Mouse (Mus musculus) embryonic stem cell, embryonic (primary cell): ENCODE measurements at regions not wholly inside any gene's neighbourhood (a gene's known extent, or its start where the extent isn't known, plus 50 kb on each side); places are given as distances from the start of the nearest gene placed in this dataset.

Experiments used
- CTCF ChIA-PET, 4 experiments: fragments of 300-600 bp in 2 of 4; fragments of 350-600 bp in 2 of 4; sonication (Branson Sonifier 250); formaldehyde crosslinking; loops; one replicate each; lab custom pipeline; 2022; ENCODE audit warnings: inconsistent platforms in 2 of 4; lab: Charles Lee
- POLR2A ChIA-PET, 4 experiments: fragments of 300-600 bp in 2 of 4; fragments of 350-600 bp in 2 of 4; sonication (Branson Sonifier 250); formaldehyde crosslinking; loops; one replicate each; lab custom pipeline; 2022; ENCODE audit warnings: antibody characterized with exemption in 4 of 4, inconsistent platforms in 1 of 4; lab: Charles Lee

DNA sequence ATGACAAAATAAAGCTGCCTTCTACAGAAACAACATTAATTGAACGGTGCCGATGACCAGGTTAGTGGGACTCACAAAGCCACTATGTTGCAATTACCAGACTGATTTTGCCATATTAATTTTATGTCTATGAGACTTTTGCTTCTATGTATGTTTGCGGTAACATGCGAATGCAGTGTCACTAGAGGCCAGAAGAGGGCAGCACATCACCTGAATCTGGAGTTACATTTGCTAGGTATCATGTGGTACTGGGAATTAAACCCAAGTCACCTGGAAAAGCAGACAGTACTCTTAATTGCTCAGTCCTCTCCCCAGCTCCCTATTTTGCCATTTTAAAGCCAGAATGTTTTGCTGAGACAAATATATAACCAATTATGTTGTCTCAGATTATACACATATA, 149.6 kb upstream of the Rfx3 start:
- POLR2A ChIA-PET = no interaction called here
- CTCF ChIA-PET = interaction anchor here in 2 of 4 experiments (0.6 to 1.5 kb wide), 3 partner anchors 98 to 598 kb away, joined by 4 to 7 read pairs (median 5); no protein-coding TSS in a partner anchor

DNA sequence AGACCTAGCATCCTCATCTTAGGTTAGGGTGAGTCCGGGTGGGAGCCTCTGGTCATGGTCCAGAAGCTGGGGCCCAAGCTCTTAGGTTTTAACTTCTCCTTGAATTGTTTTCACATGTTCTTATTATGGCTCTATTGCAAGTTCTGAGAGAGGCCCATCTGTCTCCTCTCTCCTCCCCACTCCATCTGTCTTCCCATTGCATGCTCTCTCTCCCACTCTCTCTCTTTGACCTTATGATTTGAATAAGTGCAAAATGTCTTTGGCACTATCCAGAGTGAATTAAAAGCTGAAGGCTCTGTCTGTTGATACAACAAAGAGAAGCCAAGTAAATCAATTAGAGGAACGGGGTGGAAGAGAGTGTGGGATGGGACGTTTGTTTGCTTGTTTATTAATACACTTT, 146.2 kb upstream of the Rfx3 start:
- POLR2A ChIA-PET = interaction anchor here in 1 of 4 experiments (0.8 to 1.2 kb wide), 4 partner anchors 8 to 611 kb away, joined by 3 to 4 read pairs (median 3); no protein-coding TSS in a partner anchor
- CTCF ChIA-PET = interaction anchor here in 2 of 4 experiments (0.6 to 0.7 kb wide), 2 partner anchors 24 to 946 kb away, joined by 3 read pairs; no protein-coding TSS in a partner anchor

DNA sequence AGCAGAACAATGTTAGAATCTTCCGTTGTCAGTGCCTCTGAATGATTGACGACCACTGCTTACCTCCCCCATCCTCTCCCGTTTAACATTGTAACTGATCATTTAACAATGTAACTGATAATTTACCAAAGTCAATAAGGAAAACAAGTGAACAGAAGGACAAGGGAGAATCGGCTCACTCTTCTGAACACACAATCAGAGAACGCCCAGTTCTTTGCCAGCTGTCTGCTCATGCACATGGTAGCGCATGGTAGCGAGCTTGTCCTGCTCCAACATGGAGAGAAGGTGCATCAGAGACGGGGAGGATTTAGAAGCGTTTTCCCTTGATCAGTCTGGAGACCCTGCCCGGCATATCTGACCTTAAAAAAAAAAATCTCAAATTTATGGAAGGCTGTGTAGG, 126.6 kb upstream of the Rfx3 start:
- CTCF ChIA-PET = no interaction called here
- POLR2A ChIA-PET = interaction anchor here in 1 of 4 experiments (0.6 to 0.8 kb wide), 2 partner anchors 126 to 128 kb away, joined by 3 read pairs; no protein-coding TSS in a partner anchor

DNA sequence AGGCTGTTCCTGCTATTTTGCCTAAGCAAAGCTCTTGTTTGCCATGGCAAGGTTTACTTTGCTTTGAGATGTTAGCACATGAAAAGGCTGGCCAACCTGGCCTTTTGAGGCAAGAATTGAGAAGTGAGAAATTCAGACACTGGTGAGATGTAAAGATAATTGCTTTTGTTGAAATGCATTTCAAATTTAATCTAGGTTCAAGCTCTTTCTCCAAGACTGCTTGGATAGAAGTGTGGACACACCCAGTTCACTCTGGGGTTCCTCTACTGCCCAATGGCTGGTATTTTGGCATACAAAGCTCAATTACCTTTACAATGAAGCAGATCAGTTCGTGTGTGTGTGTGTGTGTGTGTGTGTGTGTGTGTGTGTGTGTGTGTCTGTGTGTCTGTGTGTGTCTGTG, 123.8 kb upstream of the Rfx3 start:
- ChIA-PET POLR2A (interaction anchor here in 2 of 4 experiments (0.7 to 2.6 kb wide), 7 partner anchors 21 to 199 kb away, joined by 3 to 7 read pairs (median 3); partner anchors contain the start of gene Rfx3 (in 1 of the 2)), CTCF (interaction anchor here in 3 of 4 experiments (0.6 to 0.7 kb wide), 3 partner anchors 323 to 407 kb away, joined by 3 to 5 read pairs (median 5); no protein-coding TSS in a partner anchor)

DNA sequence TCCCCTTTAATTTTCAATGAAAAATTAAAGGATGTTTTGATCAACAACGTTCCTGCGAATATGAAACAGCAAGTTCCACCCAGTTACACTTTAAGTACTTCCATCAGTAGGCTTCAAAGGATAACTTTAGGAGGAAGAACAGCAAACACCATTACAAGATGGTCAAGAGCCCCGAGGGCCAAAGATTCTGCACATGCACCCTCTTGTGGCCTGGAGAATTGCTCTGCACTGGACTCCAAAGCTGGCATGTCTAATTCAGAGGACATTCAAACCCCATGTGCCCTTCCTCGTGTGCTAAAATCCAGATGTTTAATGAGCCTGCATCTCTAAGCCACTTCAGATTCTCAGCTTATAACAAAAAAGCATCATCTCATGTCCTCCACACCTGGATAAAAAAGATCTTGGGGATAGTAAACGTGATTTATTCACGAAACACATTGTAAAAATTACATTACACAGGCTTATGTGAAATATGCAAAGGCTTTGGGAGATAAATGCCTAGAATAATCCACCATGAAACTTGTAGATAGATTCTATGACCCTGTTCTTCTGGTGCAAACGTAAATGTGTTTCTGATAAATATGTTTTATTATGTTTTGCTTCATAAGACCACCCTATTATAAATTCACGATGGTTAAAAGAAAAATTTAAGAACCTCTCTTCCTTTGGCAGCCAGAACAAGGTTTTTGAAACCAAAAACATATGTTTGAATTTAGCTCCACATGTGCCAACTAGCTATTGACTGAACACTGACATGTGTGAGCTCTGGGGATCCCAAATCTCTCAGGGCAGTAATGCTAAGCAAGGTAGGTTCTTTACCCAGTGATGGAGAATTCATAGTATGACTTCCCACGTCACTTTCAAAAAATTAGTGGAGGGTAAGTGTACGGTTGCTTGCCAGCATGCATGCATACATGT, 100.6 kb upstream of the Rfx3 start:
- ChIA-PET POLR2A (interaction anchor here in 1 of 4 experiments (0.6 kb wide), 1 partner anchor 759 kb away, joined by 5 read pairs; no protein-coding TSS in a partner anchor), CTCF (no interaction called here)

DNA sequence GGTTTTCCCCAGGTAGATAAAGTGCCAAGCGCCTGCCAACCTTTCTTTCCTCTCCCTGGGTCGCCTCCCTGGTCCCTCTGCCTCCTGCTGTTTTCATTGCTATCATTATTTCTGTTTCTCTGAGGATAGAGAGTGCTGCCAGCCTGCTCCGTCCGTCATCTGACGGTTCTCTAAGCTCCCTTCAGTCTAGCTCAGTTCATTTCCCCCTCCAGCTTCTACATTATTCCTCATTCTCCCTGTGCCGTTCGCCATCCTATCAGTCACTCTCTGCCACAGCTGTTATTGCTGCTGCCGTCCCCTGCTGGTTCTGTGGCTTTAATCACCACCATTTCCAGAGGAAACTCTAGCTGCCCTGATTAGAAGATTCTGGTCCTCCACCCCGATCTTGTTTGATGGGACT, 84.7 kb upstream of the Rfx3 start:
- ChIA-PET POLR2A (no interaction called here), CTCF (no interaction called here)

DNA sequence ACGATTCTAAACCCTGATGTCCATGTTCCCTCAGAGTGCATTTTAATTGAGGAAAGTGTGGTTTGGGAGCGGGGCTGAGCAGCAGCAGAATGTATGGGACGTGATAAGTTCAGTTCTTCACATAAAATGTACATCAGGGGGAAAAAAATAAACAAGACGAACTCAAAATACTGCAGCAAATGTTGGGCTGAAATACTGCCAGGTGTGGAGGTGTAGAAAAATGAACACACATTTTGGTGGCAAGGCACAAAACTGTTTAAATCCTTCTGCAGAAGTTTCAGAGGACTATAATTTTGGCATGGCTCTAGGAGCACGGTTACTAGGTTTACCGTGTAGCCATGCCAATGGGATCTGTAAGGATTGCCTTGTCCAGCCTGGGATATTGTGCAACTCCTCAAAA, 81.3 kb upstream of the Rfx3 start:
- CTCF ChIA-PET = no interaction called here
- POLR2A ChIA-PET = no interaction called here

DNA sequence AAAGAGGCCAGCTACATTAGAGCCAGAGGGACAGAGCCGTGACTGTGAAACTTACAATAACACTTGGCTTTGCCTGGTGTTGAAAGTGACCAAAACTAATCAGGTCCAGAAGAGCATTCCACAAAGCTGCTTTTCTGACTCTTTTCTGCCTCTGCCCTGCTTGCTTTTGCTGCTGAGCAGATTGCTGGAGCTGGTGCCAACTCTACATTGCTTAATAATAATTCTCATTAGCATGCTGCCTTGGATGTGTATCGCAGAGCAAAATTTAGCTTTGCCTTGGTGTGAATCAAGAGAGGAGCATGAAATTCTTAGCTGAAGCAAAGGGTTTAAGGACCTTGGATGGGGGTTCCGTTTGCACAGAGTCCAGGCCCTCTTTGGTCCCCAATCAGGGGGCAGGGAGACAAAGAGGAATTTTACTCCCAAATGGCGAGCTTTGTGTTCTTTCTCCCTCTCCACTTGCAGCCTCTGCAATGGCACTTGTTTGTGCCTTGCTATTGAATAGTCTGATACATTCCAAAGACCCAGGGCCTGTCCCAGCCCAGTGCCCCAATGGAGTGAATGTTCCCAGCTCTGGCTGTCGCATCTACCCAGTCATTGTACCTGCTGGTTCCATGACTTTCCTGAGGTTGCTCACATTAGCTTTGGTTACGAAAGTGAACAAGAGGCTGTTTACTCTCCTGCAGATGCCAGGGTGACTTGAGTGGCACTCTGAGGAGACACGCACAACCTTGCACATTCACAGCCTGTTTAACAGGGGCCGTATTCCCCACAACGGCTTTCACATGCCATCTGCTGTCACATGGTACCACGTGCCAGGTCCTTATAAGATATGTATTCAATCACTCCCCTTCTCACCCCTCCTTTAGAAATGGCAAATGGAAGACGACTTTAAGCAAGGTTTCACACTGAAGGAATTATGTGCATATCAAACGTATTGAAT, 76.9 kb upstream of the Rfx3 start:
- POLR2A ChIA-PET = interaction anchor here in 1 of 4 experiments (0.6 kb wide), 1 partner anchor 75 kb away, joined by 5 read pairs; no protein-coding TSS in a partner anchor
- CTCF ChIA-PET = no interaction called here

DNA sequence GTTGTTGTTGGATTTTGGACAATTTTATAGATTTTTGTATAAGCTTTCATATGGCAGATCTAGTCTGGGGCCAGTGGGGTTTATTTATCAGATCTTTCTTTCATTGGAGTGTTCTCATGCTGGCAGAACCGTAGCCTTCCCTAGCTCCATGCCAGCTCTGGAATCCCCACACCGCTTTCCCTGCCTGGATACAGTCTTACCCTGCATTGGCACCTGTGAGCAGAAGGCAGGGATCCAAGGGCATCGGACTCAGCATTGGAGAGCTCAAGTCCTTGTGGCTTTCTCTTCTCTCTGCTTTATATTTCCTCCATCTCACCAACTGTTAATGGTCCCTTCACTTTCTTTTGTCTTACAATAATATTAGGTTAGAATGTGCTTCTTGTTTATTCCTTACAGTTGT, 59.4 kb upstream of the Rfx3 start:
- ChIA-PET CTCF (no interaction called here), POLR2A (interaction anchor here in 1 of 4 experiments (0.8 kb wide), 1 partner anchor 58 kb away, joined by 5 read pairs; no protein-coding TSS in a partner anchor)
